Mouse (Mus musculus): ENCODE measurements at regions not wholly inside any gene's neighbourhood (a gene's known extent, or its start where the extent isn't known, plus 50 kb on each side); places are given as distances from the start of the nearest gene placed in this dataset.

DNA sequence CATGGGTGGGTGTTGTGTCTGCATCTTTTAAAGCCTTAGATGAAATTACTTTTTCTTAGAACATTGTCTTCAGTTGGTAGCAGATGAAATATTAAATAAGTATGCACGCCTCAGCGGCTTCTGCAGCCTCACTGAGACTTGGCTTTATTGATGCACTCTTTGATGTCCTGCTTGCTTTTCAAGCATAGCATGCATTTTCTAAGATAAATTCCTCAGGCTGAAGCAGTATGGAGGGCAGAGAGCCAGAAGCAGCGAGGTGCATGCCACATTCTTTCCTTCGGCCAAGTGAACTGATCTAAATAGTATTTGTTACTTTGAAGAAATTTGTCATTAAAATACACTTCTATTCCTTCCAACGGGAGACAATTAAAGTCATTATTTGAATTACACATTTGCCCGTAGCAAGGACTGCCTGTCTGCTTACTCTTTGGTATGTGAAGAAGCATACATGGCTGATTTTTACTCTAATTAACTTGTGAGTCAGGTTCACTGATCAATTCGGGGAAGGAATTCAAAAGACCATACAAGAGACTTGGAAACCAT, 224.3 kb upstream of the Nrsn1 start:
- no peak overlapping the region for H3K27ac ChIP-seq
- H3K4me3 ChIP-seq (replicated peaks): no peak overlapping the region
- H3K4me2 ChIP-seq: no peak overlapping the region; the same call in 1 of the 2 replicates
- no peaks in the 10 kb centered on the region for H3K9me3 ChIP-seq
- no peaks in the 10 kb centered on the region for H3K27me3 ChIP-seq
- H3K36me3 ChIP-seq (replicated peaks): no peaks in the 10 kb centered on the region
- H3K4me1 ChIP-seq: peaks cover 4% of the 10 kb centered on the region; the same call in 1 of the 2 replicates
- no peak for ATAC-seq (ENCODE audit: low FRiP score)
- no peak overlapping the region for H3K9ac ChIP-seq
- WGBS: 34% methylated on average over 7 of the region's 7 CpGs

DNA sequence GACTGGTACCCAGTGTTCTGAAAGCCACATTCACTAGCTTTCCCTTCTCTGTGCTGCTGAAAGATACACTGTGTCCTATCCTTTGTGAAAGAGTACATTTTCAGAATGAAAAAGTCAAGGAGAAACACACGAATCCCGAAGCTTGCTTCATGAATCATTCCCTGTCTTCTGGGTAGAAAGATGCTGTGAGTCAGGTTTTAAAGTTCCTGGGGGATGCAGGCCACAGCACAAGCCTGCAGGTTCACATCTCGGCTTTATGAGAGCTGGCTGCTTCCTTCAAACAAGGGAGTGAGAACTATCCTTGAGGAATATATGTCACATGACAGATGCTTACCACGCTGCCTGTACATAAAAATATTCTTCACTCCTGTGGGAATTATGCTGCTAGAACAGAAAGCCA, 219.7 kb upstream of the Nrsn1 start:
- ATAC-seq (ENCODE audit: low FRiP score): no peak
- Histone ChIP-seq H3K27me3 (no peaks in the 10 kb centered on the region), H3K4me3 (replicated peaks) (no peak overlapping the region), H3K27ac (no peak overlapping the region), H3K4me2 (no peak overlapping the region), H3K9me3 (no peaks in the 10 kb centered on the region), H3K4me1 (peaks cover 4% of the 10 kb centered on the region; the same call in 1 of the 2 replicates), H3K9ac (no peak overlapping the region), H3K36me3 (replicated peaks) (no peaks in the 10 kb centered on the region)
- 81% methylated on average over 4 of the region's 4 CpGs for WGBS

DNA sequence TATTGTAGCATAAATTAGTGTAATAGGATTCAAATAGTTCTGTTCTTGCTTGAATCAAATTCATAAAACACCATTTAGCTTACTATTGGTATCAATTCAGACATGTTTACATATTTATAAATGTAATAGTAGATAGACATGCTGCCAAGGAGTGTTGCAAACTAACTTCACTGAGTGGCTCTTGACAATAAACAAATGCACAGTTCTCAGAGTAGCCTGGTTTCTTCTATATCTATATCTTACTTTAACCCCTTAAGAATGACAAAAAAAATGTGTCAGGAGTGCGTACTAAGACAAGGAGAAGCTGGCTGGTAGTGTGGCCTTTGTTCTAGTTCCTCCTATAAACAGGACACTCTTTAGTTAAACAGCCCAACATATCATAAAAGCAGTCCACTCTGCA, 213.0 kb upstream of the Nrsn1 start:
- no peak overlapping the region for H3K9ac ChIP-seq
- 96% methylated on average over 1 of the region's 1 CpGs for WGBS

DNA sequence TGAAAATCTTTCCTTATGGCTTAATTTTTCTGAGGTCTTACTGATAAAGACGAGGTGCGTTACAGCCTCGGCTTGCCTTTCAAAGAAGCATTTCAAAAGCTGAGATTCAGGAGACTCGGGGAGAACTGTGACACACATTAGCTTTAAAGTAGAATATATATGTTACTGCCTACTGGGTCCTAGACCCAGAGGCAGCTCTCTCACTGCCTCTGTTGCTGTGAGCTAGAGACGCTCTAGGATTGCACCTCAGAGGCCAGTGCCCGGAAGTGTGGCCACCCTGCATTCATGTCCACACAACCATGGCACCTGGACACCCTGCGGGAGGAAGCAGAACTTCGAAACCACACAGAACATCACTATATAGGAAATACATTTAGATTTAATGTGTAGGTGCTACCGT, 181.6 kb upstream of the Nrsn1 start:
- Histone ChIP-seq H3K9me3 (no peaks in the 10 kb centered on the region), H3K9ac (peak overlapping the region; percentile 13; the same call in 1 of the 2 replicates), H3K4me1 (peaks cover 9% of the 10 kb centered on the region), H3K36me3 (replicated peaks) (no peaks in the 10 kb centered on the region), H3K27ac (peak overlapping the region; percentile 42; the same call in 1 of the 2 replicates), H3K4me2 (no peak overlapping the region), H3K27me3 (no peaks in the 10 kb centered on the region), H3K4me3 (replicated peaks) (no peak overlapping the region)
- 61% methylated on average over 9 of the region's 9 CpGs for WGBS
- ATAC-seq (ENCODE audit: low FRiP score): no peak

More for the DNA sequence above, 213.0 kb upstream of the Nrsn1 start:
- no peak overlapping the region for H3K4me2 ChIP-seq
- ATAC-seq (ENCODE audit: low FRiP score): no peak
- H3K4me1 ChIP-seq: no peaks in the 10 kb centered on the region
- H3K27me3 ChIP-seq: no peaks in the 10 kb centered on the region
- no peaks in the 10 kb centered on the region for H3K36me3 ChIP-seq (replicated peaks)
- no peak overlapping the region for H3K27ac ChIP-seq
- no peaks in the 10 kb centered on the region for H3K9me3 ChIP-seq
- H3K4me3 ChIP-seq (replicated peaks): no peak overlapping the region

DNA sequence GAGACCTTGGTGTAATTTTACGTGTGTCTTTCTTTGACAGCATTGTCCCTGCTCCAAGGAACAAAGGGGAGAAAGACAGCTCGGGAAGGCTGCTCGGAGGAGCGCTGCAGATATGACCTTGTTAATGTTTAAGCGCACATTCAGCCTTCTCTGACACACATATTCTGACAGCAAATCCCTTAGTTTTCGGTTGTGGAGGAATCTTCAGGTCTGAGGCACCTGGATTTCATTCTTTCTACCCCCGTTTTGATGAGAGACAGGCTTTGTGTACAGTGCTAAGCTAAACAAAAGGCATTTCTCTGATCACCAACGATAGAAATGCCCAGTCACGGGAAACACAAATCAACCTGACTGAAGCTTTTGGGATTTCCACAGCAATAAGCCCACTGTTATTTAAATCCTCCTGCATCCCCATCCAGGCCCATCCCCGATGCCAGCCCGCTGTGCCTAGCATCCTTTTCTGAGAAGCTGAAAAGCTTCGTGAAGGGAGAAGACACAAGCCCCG, 181.1 kb upstream of the Nrsn1 start:
- ATAC-seq (ENCODE audit: low FRiP score): peak; percentile 57; the same call in 1 of the 2 replicates
- H3K36me3 ChIP-seq (replicated peaks): no peaks in the 10 kb centered on the region
- H3K4me2 ChIP-seq: peak overlapping the region; percentile 24; the same call in 1 of the 2 replicates
- no peaks in the 10 kb centered on the region for H3K27me3 ChIP-seq
- peaks cover 9% of the 10 kb centered on the region for H3K4me1 ChIP-seq
- H3K9ac ChIP-seq: peak overlapping the region; percentile 13; the same call in 1 of the 2 replicates
- H3K4me3 ChIP-seq (replicated peaks): no peak overlapping the region
- H3K9me3 ChIP-seq: no peaks in the 10 kb centered on the region
- WGBS: 10% methylated on average over 13 of the region's 13 CpGs
- H3K27ac ChIP-seq: peak overlapping the region; percentile 42; the same call in 1 of the 2 replicates

DNA sequence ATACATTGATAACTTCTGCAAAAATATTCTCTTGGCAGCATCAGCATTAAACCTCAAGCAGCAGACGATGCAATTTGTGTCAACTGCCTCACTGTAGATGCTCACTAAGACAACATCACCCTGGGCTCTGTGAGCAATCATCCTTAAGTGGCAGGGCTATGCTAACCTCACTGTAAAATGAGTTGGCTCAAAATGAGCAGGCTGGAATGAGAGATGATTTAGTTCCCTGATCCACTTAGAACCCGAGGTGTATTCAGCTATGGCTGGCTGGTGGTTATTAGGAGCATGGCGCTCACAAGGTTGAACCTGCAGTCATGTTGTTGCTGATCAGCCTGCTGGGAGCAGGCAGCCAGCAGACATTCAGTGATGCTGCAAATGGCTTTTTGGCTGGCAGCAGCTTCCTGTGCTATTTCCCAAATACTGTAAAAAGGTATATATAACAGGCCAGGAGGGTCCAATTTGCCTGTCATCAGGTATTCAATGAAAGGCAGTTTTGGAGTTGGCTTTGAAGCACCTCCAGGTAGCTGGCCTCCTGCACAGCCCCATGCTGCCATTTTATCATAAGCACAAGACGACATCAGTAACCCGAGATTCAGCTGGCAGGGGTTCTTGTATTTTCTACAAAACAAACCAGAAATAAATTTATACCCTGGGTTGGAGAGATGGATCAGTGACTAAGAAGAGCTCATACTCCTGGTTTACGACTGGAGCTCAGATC, 159.6 kb upstream of the Nrsn1 start:
- Histone ChIP-seq H3K4me3 (replicated peaks) (no peak overlapping the region), H3K4me1 (no peaks in the 10 kb centered on the region), H3K36me3 (replicated peaks) (no peaks in the 10 kb centered on the region), H3K9ac (no peak overlapping the region), H3K27ac (0 out of 2 replicates have a peak overlapping the region, but pooled peaks have one; percentile 5), H3K9me3 (no peaks in the 10 kb centered on the region), H3K27me3 (no peaks in the 10 kb centered on the region), H3K4me2 (no peak overlapping the region)
- 79% methylated on average over 6 of the region's 6 CpGs for WGBS
- ATAC-seq (ENCODE audit: low FRiP score): no peak

DNA sequence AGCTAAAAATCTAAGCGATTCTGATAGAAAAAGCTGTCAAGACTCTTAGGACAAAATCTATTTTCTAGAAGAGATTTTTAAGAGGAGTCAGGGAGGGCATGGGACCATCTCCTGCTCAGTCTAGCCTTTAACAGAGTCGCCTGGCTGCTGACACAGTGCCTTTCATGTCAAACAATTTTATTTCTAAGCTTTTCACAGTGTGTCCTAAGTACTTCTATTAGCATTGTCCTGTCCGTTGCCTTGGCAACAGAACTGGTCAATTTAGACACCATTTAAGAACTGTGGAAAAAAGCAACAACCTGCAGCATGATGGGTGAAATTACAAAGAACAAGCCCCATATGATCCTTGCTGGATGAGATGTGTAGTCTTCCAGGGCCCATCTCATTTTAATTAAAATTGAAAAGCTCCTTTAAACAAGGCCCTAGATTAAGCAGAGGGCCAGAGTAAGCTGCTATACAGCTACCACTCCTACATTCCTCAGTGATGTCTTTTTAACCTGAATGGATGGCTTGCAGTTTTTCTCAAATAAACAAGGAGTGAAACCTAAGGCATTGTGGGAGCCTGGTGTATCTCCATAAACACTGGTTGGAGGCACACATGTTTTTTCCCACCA, 133.0 kb upstream of the Nrsn1 start:
- H3K27ac ChIP-seq: peak overlapping the region; percentile 72
- 0 out of 2 replicates have a peak, but pooled peaks cover 5% of the 10 kb centered on the region for H3K27me3 ChIP-seq
- H3K9me3 ChIP-seq: no peaks in the 10 kb centered on the region
- peak; percentile 93 for ATAC-seq (ENCODE audit: low FRiP score)
- no peak overlapping the region for H3K4me3 ChIP-seq (replicated peaks)
- H3K36me3 ChIP-seq (replicated peaks): no peaks in the 10 kb centered on the region
- no peak overlapping the region for H3K9ac ChIP-seq
- H3K4me2 ChIP-seq: no peak overlapping the region
- 13% methylated on average over 3 of the region's 3 CpGs for WGBS
- peaks cover 35% of the 10 kb centered on the region for H3K4me1 ChIP-seq

DNA sequence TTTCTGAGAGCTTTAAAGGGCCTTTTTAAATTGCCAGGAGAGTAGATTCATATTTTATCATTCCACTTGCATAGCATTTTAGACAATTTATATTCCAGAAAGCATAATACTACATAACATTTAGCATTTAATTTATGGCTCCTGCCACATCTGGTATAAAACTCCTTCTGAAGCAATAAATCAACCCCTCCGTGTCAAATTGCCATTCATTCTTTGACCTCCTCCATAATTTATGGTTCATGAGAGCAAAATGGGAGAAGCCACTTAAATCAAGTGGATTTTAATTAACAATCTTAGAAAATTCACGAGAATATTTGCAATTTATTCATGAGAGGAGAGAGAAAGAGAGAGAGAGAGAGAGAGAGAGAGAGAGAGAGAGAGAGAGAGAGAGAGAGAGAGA, 132.4 kb upstream of the Nrsn1 start:
- H3K9me3 ChIP-seq: no peaks in the 10 kb centered on the region
- ATAC-seq (ENCODE audit: low FRiP score): no peak
- H3K4me3 ChIP-seq (replicated peaks): no peak overlapping the region
- 12% methylated on average over 2 of the region's 2 CpGs for WGBS
- no peak overlapping the region for H3K9ac ChIP-seq
- no peak overlapping the region for H3K4me2 ChIP-seq
- 0 out of 2 replicates have a peak, but pooled peaks cover 5% of the 10 kb centered on the region for H3K27me3 ChIP-seq
- H3K27ac ChIP-seq: peak overlapping the region; percentile 72
- no peaks in the 10 kb centered on the region for H3K36me3 ChIP-seq (replicated peaks)
- peaks cover 35% of the 10 kb centered on the region for H3K4me1 ChIP-seq

DNA sequence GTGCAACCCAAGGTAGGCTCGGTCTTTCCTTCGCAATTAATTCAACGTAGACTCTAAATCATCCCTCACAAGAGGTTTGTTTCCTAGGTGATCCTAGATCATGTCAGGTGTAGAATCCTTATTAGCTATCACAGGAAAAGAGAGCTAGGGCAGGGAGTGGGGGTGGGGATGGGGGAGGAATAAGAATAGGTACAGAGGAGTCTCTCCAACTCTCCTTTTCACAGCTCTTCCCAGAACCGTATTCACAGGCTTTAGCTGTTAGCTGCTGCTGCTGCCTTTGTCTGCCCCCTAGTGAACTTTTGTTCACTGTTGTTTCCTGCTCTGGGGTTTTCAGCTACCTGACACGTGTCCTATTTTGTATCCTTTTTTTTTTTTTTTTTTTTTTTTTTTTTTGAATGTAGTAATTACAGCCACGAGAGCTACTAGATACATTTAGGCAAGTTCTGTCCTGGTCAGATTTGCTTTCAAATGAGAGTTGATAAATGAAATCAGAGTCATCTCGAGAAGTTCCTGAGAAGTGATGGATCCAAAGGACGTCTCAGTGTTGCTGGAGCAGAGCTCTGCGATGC, 131.7 kb upstream of the Nrsn1 start:
- no peaks in the 10 kb centered on the region for H3K36me3 ChIP-seq (replicated peaks)
- H3K9ac ChIP-seq: no peak overlapping the region
- H3K27ac ChIP-seq: peak overlapping the region; percentile 68
- ATAC-seq (ENCODE audit: low FRiP score): peak; percentile 37; the same call in 1 of the 2 replicates
- peaks cover 35% of the 10 kb centered on the region for H3K4me1 ChIP-seq
- WGBS: 26% methylated on average over 9 of the region's 9 CpGs
- H3K27me3 ChIP-seq: 0 out of 2 replicates have a peak, but pooled peaks cover 8% of the 10 kb centered on the region
- H3K4me3 ChIP-seq (replicated peaks): no peak overlapping the region
- H3K9me3 ChIP-seq: no peaks in the 10 kb centered on the region
- no peak overlapping the region for H3K4me2 ChIP-seq

DNA sequence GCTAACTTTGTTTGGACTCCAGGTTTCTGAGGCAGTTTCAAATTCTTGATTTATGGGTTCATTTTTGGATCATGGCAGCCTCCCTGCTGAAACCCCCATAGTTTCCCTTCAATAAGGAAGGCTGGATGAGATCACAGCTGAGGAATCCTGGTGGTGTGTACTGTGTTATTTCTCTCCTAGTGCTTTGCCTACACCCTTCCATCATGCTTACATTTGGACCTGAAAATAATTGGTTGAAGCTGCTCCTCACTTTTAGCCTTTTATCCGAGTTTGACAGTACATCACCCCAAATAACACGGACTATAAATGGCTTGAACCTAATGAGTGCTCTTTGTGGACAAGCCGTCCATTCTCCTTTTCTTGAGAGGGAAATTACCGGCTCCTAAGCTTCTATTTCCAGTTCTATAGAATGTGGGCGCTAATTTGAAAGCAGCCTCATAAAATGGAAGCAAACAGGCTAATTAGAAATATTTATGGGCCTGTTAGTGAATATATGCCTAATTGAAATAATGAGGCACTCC, 122.5 kb upstream of the Nrsn1 start:
- no peaks in the 10 kb centered on the region for H3K4me1 ChIP-seq
- H3K4me2 ChIP-seq: no peak overlapping the region

DNA sequence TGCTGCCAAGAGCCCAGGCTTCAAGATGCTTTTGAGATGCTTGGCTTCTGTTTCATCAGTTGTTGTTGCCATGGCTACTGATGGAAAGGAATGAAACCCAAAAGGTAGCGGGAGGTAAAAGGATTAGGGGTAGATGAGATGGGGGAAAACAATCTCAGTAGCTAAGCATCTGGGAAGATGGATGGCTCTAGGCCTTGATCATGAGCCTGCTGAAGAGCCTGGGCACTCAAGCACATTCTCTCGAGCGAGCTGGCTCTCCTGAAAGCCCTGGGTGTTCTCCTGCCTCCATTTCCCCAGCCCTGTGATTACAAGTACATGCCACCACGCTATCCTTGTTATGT, 92.3 kb upstream of the Nrsn1 start:
- Histone ChIP-seq H3K9ac (no peak overlapping the region), H3K27me3 (no peaks in the 10 kb centered on the region), H3K4me1 (peaks cover 10% of the 10 kb centered on the region), H3K36me3 (replicated peaks) (no peaks in the 10 kb centered on the region), H3K9me3 (no peaks in the 10 kb centered on the region), H3K4me3 (replicated peaks) (no peak overlapping the region), H3K4me2 (no peak overlapping the region), H3K27ac (0 out of 2 replicates have a peak overlapping the region, but pooled peaks have one; percentile 25)
- no peak for ATAC-seq (ENCODE audit: low FRiP score)
- WGBS: 57% methylated on average over 4 of the region's 4 CpGs

More for the DNA sequence above, 122.5 kb upstream of the Nrsn1 start:
- ATAC-seq (ENCODE audit: low FRiP score): peak; percentile 91
- WGBS: 27% methylated on average over 5 of the region's 5 CpGs
- no peak overlapping the region for H3K4me3 ChIP-seq (replicated peaks)
- H3K27ac ChIP-seq: no peak overlapping the region
- H3K9me3 ChIP-seq: no peaks in the 10 kb centered on the region
- no peaks in the 10 kb centered on the region for H3K36me3 ChIP-seq (replicated peaks)
- H3K27me3 ChIP-seq: peaks cover 19% of the 10 kb centered on the region
- H3K9ac ChIP-seq: no peak overlapping the region

All from forebrain, embryonic 12.5 days (tissue).